Mouse (Mus musculus): ENCODE data around the gene Dner. TPM values are rescaled to one million over a fixed set of nuclear protein-coding genes. Genes with fewer than 3 reads are reported as not detected.

The Dner gene
- polyA plus RNA-seq (2014; fragmentation: Illumina TruSeq; extraction: RNeasy Lipid Tissue Mini Kit (QIAGEN cat#74804); ENCODE audit: low read depth, low replicate concordance), result not detected

GRCm38 (mm10) chr1:84695517-84696411, at the start of gene Dner:
Dner (minus strand) TSS chr1:84696221.

GRCm38 (mm10) chr1:84363967-84364366, 332.1 kb downstream of the Dner start, which contains the start of gene Pid1:
Pid1 (minus strand) TSS chr1:84364180.

Other genes with a start within 250 kb of the Dner start
- gene Fbxo36, start 143.6 kb upstream of the Dner start, polyA plus RNA-seq (2014; fragmentation: Illumina TruSeq; extraction: RNeasy Lipid Tissue Mini Kit (QIAGEN cat#74804); ENCODE audit: low read depth, low replicate concordance), result 12.5 TPM
- 113 TPM for gene Trip12, start 144.3 kb upstream of the Dner start, polyA plus RNA-seq (2014; fragmentation: Illumina TruSeq; extraction: RNeasy Lipid Tissue Mini Kit (QIAGEN cat#74804); ENCODE audit: low read depth, low replicate concordance)
- gene Slc16a14, start 238.9 kb upstream of the Dner start, polyA plus RNA-seq (2014; fragmentation: Illumina TruSeq; extraction: RNeasy Lipid Tissue Mini Kit (QIAGEN cat#74804); ENCODE audit: low read depth, low replicate concordance), result not detected

Data from liver, adult 10 weeks (tissue).